Mouse (Mus musculus) lung, embryonic 16.5 days (tissue): Measurements from ENCODE around the gene Cldn22. TPM values are rescaled to one million over a fixed set of nuclear protein-coding genes. Genes with fewer than 3 reads are reported as not detected.

Experiments
- ATAC-seq: fragments of 200-750 bp; cut with Nextera tagmentation; 2 replicates; pipeline ENCODE4 v1.8.0; 2017; ENCODE audit warnings: low read depth, mild to moderate bottlenecking, moderate library complexity
- H3K27ac ChIP-seq: fragments of 300-500 bp; sonication (generic); 2 replicates; pipeline ENCODE4 v1.5.1; 2014; ENCODE audit warnings: mild to moderate bottlenecking, control low read depth, low read length
- H3K27me3 ChIP-seq: fragments of 300-500 bp; sonication (generic); 2 replicates; pipeline ENCODE4 v1.6.1; 2014; ENCODE audit warnings: low read depth, low read length, mixed read lengths; ENCODE audit not compliant: control insufficient read depth, insufficient read depth
- H3K36me3 ChIP-seq: fragments of 300-500 bp; sonication (generic); 2 replicates; pipeline ENCODE4 v1.6.1; 2014; ENCODE audit warnings: low read length; ENCODE audit not compliant: control insufficient read depth, insufficient read depth
- H3K4me1 ChIP-seq: fragments of 300-500 bp; sonication (generic); replicated peaks from 2 replicates; pipeline ENCODE4 v1.6.1; 2014; ENCODE audit warnings: low read length, mixed read lengths; ENCODE audit not compliant: control insufficient read depth, insufficient read depth
- H3K4me2 ChIP-seq: fragments of 300-500 bp; sonication (generic); 2 replicates; pipeline ENCODE4 v1.6.1; 2014; ENCODE audit warnings: low read depth, low read length, control low read depth
- H3K4me3 ChIP-seq: fragments of 300-500 bp; sonication (generic); 2 replicates; pipeline ENCODE4 v1.5.1; 2014; ENCODE audit warnings: mild to moderate bottlenecking, low read length, control low read depth
- H3K9ac ChIP-seq: fragments of 300-500 bp; sonication (generic); 2 replicates; pipeline ENCODE4 v1.6.1; 2014; ENCODE audit warnings: low read length, control low read depth
- H3K9me3 ChIP-seq: fragments of 300-500 bp; sonication (generic); 2 replicates; pipeline ENCODE4 v1.6.1; 2016; ENCODE audit warnings: low read length; ENCODE audit not compliant: control insufficient read depth
- WGBS: fragments of 180-500 bp; shearing (Covaris S2); extraction: QIAGEN DNeasy Blood & Tissue Kit; methylation state at CpG from one replicate; pipeline ENCODE4 v1.1.7; 2014; 5-methylcytosine and 5-hydroxymethylcytosine counted together
- polyA plus RNA-seq: library from polyadenylated mRNA; unstranded; fragments of >200 nt; fragmentation: Nextera tagmentation; extraction: Ambion mirVana; gene quantifications from 2 replicates; pipeline ENCODE4 v1.2.1, GENCODE M21; 2015

Cldn22 gene
- polyA plus RNA-seq, 1 experiment from 2014 or later = not detected

GRCm38 (mm10) chr8:47799438-47799837, 24.8 kb upstream of the Cldn22 start:
- no peaks in the 10 kb centered on the region for H3K36me3 ChIP-seq
- H3K27me3 ChIP-seq = no peaks in the 10 kb centered on the region
- no peak overlapping the region for H3K4me3 ChIP-seq
- no peak overlapping the region for H3K4me2 ChIP-seq
- WGBS = 40% methylated on average over 6 of the region's 6 CpGs
- no peaks in the 10 kb centered on the region for H3K4me1 ChIP-seq
- no peak for ATAC-seq
- H3K9me3 ChIP-seq = no peaks in the 10 kb centered on the region
- no peak overlapping the region for H3K9ac ChIP-seq
- H3K27ac ChIP-seq = no peak overlapping the region

DNA sequence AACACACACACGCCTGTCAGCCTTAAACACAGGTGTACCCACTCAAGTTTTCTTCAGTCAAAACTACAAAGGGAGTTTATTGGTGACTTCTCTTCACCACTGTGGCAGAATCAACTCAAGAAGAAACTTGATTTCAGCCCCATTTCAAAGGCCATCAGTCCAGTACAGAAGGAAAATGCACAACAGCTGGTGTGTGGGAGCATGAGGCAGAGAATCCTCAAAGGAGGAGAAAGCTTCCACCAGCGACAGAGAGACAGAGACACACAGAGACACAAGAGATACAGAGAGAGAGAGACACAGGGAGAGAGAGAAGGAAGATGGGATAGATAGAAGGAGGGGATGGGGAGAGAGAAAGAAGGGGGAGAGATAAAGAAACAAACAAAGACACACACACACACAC, 21.9 kb upstream of the Cldn22 start:
- 65% methylated on average over 2 of the region's 2 CpGs for WGBS
- Histone ChIP-seq H3K27ac (no peak overlapping the region), H3K36me3 (no peaks in the 10 kb centered on the region), H3K9ac (no peak overlapping the region), H3K4me2 (no peak overlapping the region), H3K27me3 (no peaks in the 10 kb centered on the region), H3K9me3 (no peaks in the 10 kb centered on the region), H3K4me3 (no peak overlapping the region), H3K4me1 (no peaks in the 10 kb centered on the region)
- no peak for ATAC-seq

- no peaks in the 10 kb centered on the region for H3K36me3 ChIP-seq
Measured at GRCm38 (mm10) chr8:47804262-47804661, 20.0 kb upstream of the Cldn22 start.

GRCm38 (mm10) chr8:47809970-47810665, 14.2 kb upstream of the Cldn22 start:
- no peak for ATAC-seq

More at GRCm38 (mm10) chr8:47804262-47804661, 20.0 kb upstream of the Cldn22 start:
- H3K27ac ChIP-seq = no peak overlapping the region
- H3K9ac ChIP-seq = no peak overlapping the region
- H3K4me2 ChIP-seq = no peak overlapping the region
- no peaks in the 10 kb centered on the region for H3K27me3 ChIP-seq
- H3K4me3 ChIP-seq = no peak overlapping the region
- no peak for ATAC-seq
- no peaks in the 10 kb centered on the region for H3K9me3 ChIP-seq
- 71% methylated on average over 1 of the region's 1 CpGs for WGBS
- no peaks in the 10 kb centered on the region for H3K4me1 ChIP-seq

GRCm38 (mm10) chr8:47810666-47811015, 13.6 kb upstream of the Cldn22 start:
- Histone ChIP-seq H3K27ac (no peak overlapping the region), H3K9ac (no peak overlapping the region), H3K4me3 (no peak overlapping the region), H3K4me2 (no peak overlapping the region), H3K36me3 (no peaks in the 10 kb centered on the region), H3K9me3 (no peaks in the 10 kb centered on the region), H3K27me3 (no peaks in the 10 kb centered on the region), H3K4me1 (no peaks in the 10 kb centered on the region)
- ATAC-seq = no peak
- 69% methylated on average over 7 of the region's 7 CpGs for WGBS

More at GRCm38 (mm10) chr8:47809970-47810665, 14.2 kb upstream of the Cldn22 start:
- Histone ChIP-seq H3K27me3 (no peaks in the 10 kb centered on the region), H3K36me3 (no peaks in the 10 kb centered on the region), H3K4me2 (no peak overlapping the region), H3K4me3 (no peak overlapping the region), H3K9me3 (no peaks in the 10 kb centered on the region), H3K4me1 (no peaks in the 10 kb centered on the region), H3K9ac (no peak overlapping the region), H3K27ac (no peak overlapping the region)
- WGBS = 80% methylated on average over 14 of the region's 14 CpGs

- Histone ChIP-seq H3K27me3 (no peaks in the 10 kb centered on the region), H3K9me3 (no peaks in the 10 kb centered on the region), H3K36me3 (no peaks in the 10 kb centered on the region), H3K4me1 (no peaks in the 10 kb centered on the region), H3K4me3 (no peak overlapping the region), H3K4me2 (no peak overlapping the region), H3K9ac (no peak overlapping the region), H3K27ac (no peak overlapping the region)
- 61% methylated on average over 12 of the region's 12 CpGs for WGBS
- no peak for ATAC-seq
Measured at GRCm38 (mm10) chr8:47811221-47811620, 13.1 kb upstream of the Cldn22 start.

GRCm38 (mm10) chr8:47819034-47819433, 5.2 kb upstream of the Cldn22 start:
- H3K27ac ChIP-seq = no peak overlapping the region
- no peak overlapping the region for H3K4me2 ChIP-seq
- no peaks in the 10 kb centered on the region for H3K27me3 ChIP-seq
- H3K4me1 ChIP-seq = no peaks in the 10 kb centered on the region
- no peaks in the 10 kb centered on the region for H3K9me3 ChIP-seq
- 72% methylated on average over 8 of the region's 8 CpGs for WGBS
- no peak for ATAC-seq
- H3K9ac ChIP-seq = no peak overlapping the region
- no peak overlapping the region for H3K4me3 ChIP-seq
- H3K36me3 ChIP-seq = no peaks in the 10 kb centered on the region

DNA sequence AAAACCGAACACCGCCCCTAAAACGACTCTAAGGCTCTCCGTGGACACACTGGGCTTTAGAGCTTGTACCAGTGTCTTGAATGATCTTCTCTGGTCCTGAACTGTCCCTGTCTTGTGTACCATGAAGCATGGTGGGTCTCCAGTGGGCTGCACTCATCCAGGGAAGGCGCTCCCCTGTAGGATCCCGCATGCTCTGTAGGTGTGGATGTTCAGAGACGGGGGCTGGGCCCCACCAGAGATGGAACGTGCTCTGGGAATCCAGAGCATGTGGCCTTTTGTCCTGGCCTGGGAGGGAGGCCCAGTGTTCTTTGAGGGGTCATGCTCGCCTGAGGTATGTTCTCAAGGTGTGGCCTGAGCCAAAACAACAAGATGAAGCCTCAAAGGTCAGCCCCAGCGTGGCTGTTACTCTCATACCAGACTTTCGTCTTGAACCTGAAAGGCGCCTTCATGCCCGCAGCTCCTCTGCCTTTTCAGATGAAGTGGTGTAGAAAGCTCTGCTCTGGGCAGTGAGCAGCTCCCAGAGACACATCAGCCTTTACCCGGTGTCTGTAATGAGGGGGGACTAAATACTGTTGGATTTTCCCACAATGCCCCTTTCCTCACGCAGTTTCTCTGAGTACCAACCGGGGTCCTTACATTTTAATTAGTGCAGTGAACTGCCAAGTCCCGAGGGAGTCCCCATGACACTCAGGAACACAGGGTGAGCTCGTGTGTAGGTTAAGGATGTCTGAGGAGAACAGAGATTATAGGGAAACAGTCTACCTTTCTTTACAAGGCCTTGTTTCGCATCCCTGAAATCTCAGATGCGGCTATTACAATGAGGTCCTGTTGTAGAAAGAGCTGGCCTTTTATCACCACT, 3.1 kb upstream of the Cldn22 start:
- no peak overlapping the region for H3K4me3 ChIP-seq
- no peaks in the 10 kb centered on the region for H3K27me3 ChIP-seq
- no peak overlapping the region for H3K27ac ChIP-seq
- H3K4me2 ChIP-seq = no peak overlapping the region
- no peak for ATAC-seq
- H3K4me1 ChIP-seq = no peaks in the 10 kb centered on the region
- no peaks in the 10 kb centered on the region for H3K36me3 ChIP-seq
- WGBS = 81% methylated on average over 20 of the region's 20 CpGs
- H3K9me3 ChIP-seq = no peaks in the 10 kb centered on the region
- no peak overlapping the region for H3K9ac ChIP-seq

- H3K36me3 ChIP-seq = no peaks in the 10 kb centered on the region
- no peaks in the 10 kb centered on the region for H3K9me3 ChIP-seq
- H3K4me1 ChIP-seq = no peaks in the 10 kb centered on the region
- H3K4me3 ChIP-seq = no peak within 1 kb of the TSS
- no peak within 1 kb of the TSS for H3K4me2 ChIP-seq
- ATAC-seq = no peak
- H3K27ac ChIP-seq = no peak within 1 kb of the TSS
- no peaks in the 10 kb centered on the region for H3K27me3 ChIP-seq
- H3K9ac ChIP-seq = no peak within 1 kb of the TSS
- WGBS = 79% methylated on average over 6 of the region's 6 CpGs
Measured at GRCm38 (mm10) chr8:47821843-47822242, 2.4 kb upstream of the Cldn22 start, which contains the start of gene Cldn24. TSS of gene Cldn24 (plus strand) at chr8:47822143.
